Mouse (Mus musculus) intestine, postnatal 0 days (tissue): ENCODE data around the gene Ddah2. TPM values are rescaled to one million over a fixed set of nuclear protein-coding genes. Genes with fewer than 3 reads are reported as not detected.

Source experiments
- ATAC-seq: fragments of 200-750 bp; cut with Nextera tagmentation; 2 replicates; pipeline ENCODE4 v1.8.0; 2017; ENCODE audit warnings: mild to moderate bottlenecking, moderate TSS enrichment, moderate library complexity
- H3K27ac ChIP-seq: fragments of 300-500 bp; sonication (generic); 2 replicates; pipeline ENCODE4 v1.5.1; 2014; ENCODE audit warnings: mild to moderate bottlenecking, low read depth, low read length, moderate library complexity
- H3K27me3 ChIP-seq: fragments of 300-500 bp; sonication (generic); replicated peaks from 2 replicates; pipeline ENCODE4 v1.6.1; 2014; ENCODE audit warnings: low read length, mixed read lengths; ENCODE audit not compliant: control insufficient read depth, insufficient read depth
- H3K36me3 ChIP-seq: fragments of 300-500 bp; sonication (generic); 2 replicates; pipeline ENCODE4 v1.6.1; 2014; ENCODE audit warnings: mild to moderate bottlenecking, moderate library complexity; ENCODE audit not compliant: control insufficient read depth, insufficient read depth
- H3K4me1 ChIP-seq: fragments of 300-500 bp; sonication (generic); replicated peaks from 2 replicates; pipeline ENCODE4 v1.6.1; 2014; ENCODE audit warnings: antibody characterized with exemption, low read length, mixed read lengths; ENCODE audit not compliant: control insufficient read depth, insufficient read depth
- H3K4me2 ChIP-seq: fragments of 300-500 bp; sonication (generic); replicated peaks from 2 replicates; pipeline ENCODE4 v1.6.1; 2014; ENCODE audit warnings: low read depth, mild to moderate bottlenecking, moderate library complexity
- H3K4me3 ChIP-seq: fragments of 300-500 bp; sonication (generic); 2 replicates; pipeline ENCODE4 v1.5.1; 2014; ENCODE audit warnings: low read depth, low read length
- H3K9ac ChIP-seq: fragments of 300-500 bp; sonication (generic); 2 replicates; pipeline ENCODE4 v1.6.1; 2014; ENCODE audit warnings: mild to moderate bottlenecking, low read depth, low read length
- H3K9me3 ChIP-seq: fragments of 300-500 bp; sonication (generic); 2 replicates; pipeline ENCODE4 v1.6.1; 2016; ENCODE audit warnings: mixed run types; ENCODE audit not compliant: control insufficient read depth
- CTCF ChIP-seq: sonication (generic); IDR thresholded peaks from 2 replicates; pipeline ENCODE4 v1.5.1; 2016; ENCODE audit warnings: low read depth, mild to moderate bottlenecking, control low read depth, antibody characterized with exemption, moderate library complexity
- WGBS: fragments of 180-500 bp; shearing (Covaris S2); extraction: QIAGEN DNeasy Blood & Tissue Kit; methylation state at CpG from one replicate; pipeline ENCODE4 v1.1.7; 2014; 5-methylcytosine and 5-hydroxymethylcytosine counted together
- polyA plus RNA-seq: library from polyadenylated mRNA; unstranded; fragments of >200 nt; fragmentation: Nextera tagmentation; extraction: Ambion mirVana; gene quantifications from 2 replicates; pipeline ENCODE4 v1.2.1, GENCODE M21; 2015

Ddah2 gene
- polyA plus RNA-seq, 1 experiment from 2014 or later = 68.3 TPM

GRCm38 (mm10) chr17:35085208-35085865, 26.5 kb downstream of the Ddah2 start, which contains the start of gene Ly6g6f:
Ly6g6f (minus strand) TSS chr17:35085610.
- Histone ChIP-seq H3K9ac (no peak within 1 kb of the TSS), H3K36me3 (no peaks in the 10 kb centered on the region), H3K4me2 (no peak within 1 kb of the TSS), H3K4me3 (no peak within 1 kb of the TSS), H3K9me3 (no peaks in the 10 kb centered on the region), H3K27me3 (no peaks in the 10 kb centered on the region), H3K4me1 (peaks cover 8% of the 10 kb centered on the region; the same call in 1 of the 2 replicates), H3K27ac (no peak within 1 kb of the TSS)
- no peak for TF ChIP-seq CTCF
- 59% methylated on average over 7 of the region's 7 CpGs for WGBS
- ATAC-seq = no peak

- H3K9ac ChIP-seq = no peak overlapping the region
- peak; percentile 62 for TF ChIP-seq CTCF
- H3K27me3 ChIP-seq = no peaks in the 10 kb centered on the region
- 48% methylated on average over 2 of the region's 2 CpGs for WGBS
- H3K4me2 ChIP-seq = no peak overlapping the region
- H3K4me3 ChIP-seq = no peak overlapping the region
- ATAC-seq = no peak
- peaks cover 8% of the 10 kb centered on the region; the same call in 1 of the 2 replicates for H3K4me1 ChIP-seq
- no peaks in the 10 kb centered on the region for H3K9me3 ChIP-seq
- no peak overlapping the region for H3K27ac ChIP-seq
- H3K36me3 ChIP-seq = peaks cover 23% of the 10 kb centered on the region
Observed at GRCm38 (mm10) chr17:35088151-35088550, 29.3 kb downstream of the Ddah2 start.

- Histone ChIP-seq H3K4me2 (peak within 1 kb of the TSS; percentile 75), H3K9ac (peak within 1 kb of the TSS; percentile 78), H3K36me3 (peaks cover 32% of the 10 kb centered on the region), H3K27me3 (no peaks in the 10 kb centered on the region), H3K4me3 (peak within 1 kb of the TSS; percentile 64), H3K4me1 (peaks cover 8% of the 10 kb centered on the region; the same call in 1 of the 2 replicates), H3K9me3 (no peaks in the 10 kb centered on the region), H3K27ac (peak within 1 kb of the TSS; percentile 91)
- WGBS = 2% methylated on average over 67 of the region's 67 CpGs
- peak; percentile 98 for ATAC-seq
- peak; percentile 32 for TF ChIP-seq CTCF
Observed at GRCm38 (mm10) chr17:35088825-35089644, 30.2 kb downstream of the Ddah2 start, which contains the start of gene Abhd16a. Abhd16a (plus strand) TSS chr17:35089263.

- no peaks in the 10 kb centered on the region for H3K9me3 ChIP-seq
- peak overlapping the region; percentile 54; the same call in 1 of the 2 replicates for H3K27ac ChIP-seq
- peak overlapping the region; percentile 64 for H3K4me3 ChIP-seq
- peaks cover 44% of the 10 kb centered on the region for H3K36me3 ChIP-seq
- TF ChIP-seq CTCF = no peak
- peaks cover 8% of the 10 kb centered on the region; the same call in 1 of the 2 replicates for H3K4me1 ChIP-seq
- peak overlapping the region; percentile 53; the same call in 1 of the 2 replicates for H3K9ac ChIP-seq
- ATAC-seq = no peak
- no peaks in the 10 kb centered on the region for H3K27me3 ChIP-seq
- WGBS = 59% methylated on average over 8 of the region's 8 CpGs
- H3K4me2 ChIP-seq = peak overlapping the region; percentile 75
Observed at GRCm38 (mm10) chr17:35090166-35090932, 31.5 kb downstream of the Ddah2 start.

DNA sequence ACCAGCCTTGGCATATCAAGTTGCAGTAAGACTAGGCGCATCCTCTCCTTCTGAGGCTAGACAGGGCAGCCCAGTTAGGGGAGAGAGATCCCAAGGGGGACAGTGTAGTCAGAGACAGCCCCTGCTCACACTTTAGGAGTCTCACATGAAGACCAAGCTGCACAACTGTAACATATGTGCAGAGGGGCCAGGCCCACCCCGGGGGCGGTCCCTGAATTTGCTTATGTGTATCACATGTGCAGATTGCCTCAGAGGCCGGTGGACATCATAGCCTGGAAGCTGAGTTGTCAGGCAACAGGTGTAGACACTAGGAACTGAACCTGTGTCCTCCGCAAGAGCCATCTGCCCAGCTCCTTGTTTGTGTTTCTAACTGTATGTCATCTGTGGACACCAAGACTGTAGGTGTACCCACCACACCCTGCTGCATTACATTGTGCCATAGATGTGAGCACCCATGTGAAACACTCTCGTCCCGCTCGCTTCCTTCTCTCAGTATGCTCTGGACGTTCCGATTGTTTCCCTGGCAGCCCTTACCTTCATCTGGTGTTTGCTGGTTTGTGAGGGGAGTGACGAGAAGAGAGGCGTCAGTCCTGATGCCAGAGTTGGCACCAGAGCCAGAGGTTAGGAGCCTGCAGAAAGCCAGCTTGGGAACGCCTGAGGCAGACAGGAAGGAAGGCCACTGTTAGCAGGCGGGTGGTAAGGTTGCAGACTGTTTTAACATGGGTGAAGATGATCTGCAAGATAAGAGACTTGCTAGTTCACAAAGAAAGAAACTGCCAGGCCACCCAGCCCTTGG, 33.8 kb downstream of the Ddah2 start:
- Histone ChIP-seq H3K27me3 (no peaks in the 10 kb centered on the region), H3K9ac (no peak overlapping the region), H3K9me3 (no peaks in the 10 kb centered on the region), H3K27ac (no peak overlapping the region), H3K4me3 (no peak overlapping the region), H3K36me3 (peaks cover 66% of the 10 kb centered on the region), H3K4me1 (peaks cover 8% of the 10 kb centered on the region; the same call in 1 of the 2 replicates), H3K4me2 (no peak overlapping the region)
- ATAC-seq = no peak
- TF ChIP-seq CTCF = no peak
- WGBS = 90% methylated on average over 14 of the region's 14 CpGs
